Mouse (Mus musculus): ENCODE measurements at regions not wholly inside any gene's neighbourhood (a gene's known extent, or its start where the extent isn't known, plus 50 kb on each side); places are given as distances from the start of the nearest gene placed in this dataset.

DNA sequence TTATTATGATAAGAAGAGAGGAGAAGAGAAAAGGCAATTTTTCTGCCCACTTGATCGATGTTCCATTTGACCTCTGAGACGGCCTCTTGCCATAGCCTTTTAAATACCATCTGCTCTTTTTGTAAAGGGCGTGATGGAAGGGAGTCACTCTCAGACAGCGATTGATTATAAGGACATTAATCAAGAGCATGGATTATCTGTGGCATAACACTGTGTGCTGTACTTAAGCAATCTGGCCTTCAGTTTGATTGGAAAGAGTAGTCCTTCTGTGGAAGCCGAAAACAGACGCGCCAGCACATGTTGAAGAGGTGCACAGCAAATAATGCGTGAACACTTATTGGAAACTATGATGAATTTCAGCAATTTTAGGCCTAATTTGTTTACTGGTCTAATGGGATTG, 685.4 kb upstream of the Robo1 start:
- DNase-seq (ENCODE audit: low read depth), result no peak

- peak; percentile 5 for DNase-seq (ENCODE audit: low read depth)
Measured at GRCm38 (mm10) chr16:71640361-71640760, 667.7 kb upstream of the Robo1 start.

DNA sequence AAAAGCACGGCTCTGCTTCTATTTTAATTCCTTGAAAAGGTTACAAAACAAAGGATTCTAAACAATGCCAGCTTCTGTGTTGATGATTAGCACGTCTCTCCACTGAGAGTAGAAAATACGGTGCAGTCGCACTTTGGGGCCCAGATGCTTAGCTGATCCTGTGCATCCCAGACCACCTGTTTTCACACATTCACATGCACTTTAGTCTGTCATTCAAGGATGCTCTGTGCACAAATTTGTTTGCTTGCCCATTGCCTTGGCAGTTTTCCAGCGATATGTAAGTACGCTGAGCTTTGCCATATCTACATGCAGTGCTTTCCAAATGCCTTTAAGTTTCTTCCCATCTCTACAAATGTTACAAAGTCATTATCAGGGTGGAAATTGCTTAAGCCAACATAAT, 664.9 kb upstream of the Robo1 start:
- DNase-seq (ENCODE audit: low read depth), result no peak

- no peak for DNase-seq (ENCODE audit: low read depth)
Measured at GRCm38 (mm10) chr16:71678075-71678701, 629.9 kb upstream of the Robo1 start.

- no peak for DNase-seq (ENCODE audit: low read depth)
Measured at GRCm38 (mm10) chr16:71693464-71693863, 614.6 kb upstream of the Robo1 start.

DNA sequence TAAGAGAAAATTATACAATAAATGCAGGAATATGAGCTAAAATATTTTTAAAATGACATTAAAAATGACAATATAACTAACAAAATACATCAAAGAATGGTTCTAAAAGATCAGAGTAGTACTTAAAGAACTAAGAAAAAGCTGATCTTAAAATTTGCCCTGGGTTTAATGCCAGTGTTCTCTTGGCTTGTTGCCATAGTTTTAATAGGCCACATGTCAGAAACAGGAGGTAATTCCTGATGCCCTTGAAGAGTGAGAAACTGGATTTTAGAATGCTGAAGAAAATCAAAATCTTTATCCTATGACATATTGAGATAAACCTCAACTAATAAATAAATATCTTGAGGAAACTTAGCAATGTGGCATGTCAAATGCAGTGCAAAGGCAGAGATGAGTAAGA, 602.3 kb upstream of the Robo1 start:
- no peak for DNase-seq (ENCODE audit: low read depth)

GRCm38 (mm10) chr16:71709684-71710083, 598.4 kb upstream of the Robo1 start:
- DNase-seq (ENCODE audit: low read depth), result no peak

DNA sequence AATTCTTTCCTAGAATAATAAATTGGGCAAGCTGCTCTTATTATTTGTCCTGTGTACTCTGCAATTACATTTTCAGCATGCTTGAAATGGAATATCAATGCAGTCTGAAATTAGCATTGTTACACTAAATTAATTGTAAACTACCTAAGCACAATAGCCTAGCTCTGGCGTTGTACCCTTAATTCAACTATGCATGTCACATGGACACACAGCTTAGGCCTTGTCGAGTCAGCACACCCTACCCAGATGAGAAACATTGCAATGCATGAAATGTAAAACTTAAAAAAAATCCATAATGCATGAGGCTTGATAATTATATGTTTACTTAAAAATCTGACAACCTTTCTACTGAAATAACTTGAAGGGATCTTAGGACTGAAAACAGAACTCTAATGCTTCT, 596.2 kb upstream of the Robo1 start:
- no peak for DNase-seq (ENCODE audit: low read depth)

DNA sequence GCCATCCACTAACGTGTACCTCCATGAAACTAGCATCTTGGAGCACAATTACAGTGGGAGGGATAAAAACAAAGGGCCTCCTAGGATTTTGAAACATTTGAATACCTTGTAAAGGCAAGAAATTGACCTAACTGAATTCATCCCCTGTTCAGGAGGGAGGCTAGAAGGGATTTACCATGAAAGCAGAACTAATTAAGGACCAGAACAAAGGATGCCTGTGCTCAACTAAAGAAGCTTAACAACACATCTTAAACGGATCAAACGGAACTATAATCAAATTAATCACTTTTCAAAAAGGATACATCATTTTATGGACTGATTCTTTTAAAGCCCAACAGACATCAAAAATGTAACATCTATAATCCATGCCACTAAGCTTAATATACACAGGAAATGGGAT, 590.9 kb upstream of the Robo1 start:
- no peak for DNase-seq (ENCODE audit: low read depth)

DNA sequence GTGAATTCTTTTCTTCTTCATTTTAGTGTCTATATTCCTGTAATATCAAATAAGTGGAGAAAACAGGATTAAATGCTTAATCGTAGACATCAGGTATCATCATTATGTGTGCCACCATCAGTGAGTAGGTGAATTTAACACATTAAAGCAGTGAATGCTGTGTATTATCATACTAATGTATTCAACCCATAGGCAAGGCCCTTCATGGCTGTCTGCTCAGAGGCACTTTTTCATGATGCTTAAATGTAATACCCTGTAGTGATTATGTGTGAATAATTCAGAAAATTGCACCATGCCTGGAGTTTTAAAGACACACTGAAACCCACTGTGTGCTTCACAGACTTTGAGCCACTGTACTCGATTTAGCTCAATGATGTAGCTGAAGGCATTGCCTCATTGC, 583.2 kb upstream of the Robo1 start:
- DNase-seq (ENCODE audit: low read depth), result no peak

GRCm38 (mm10) chr16:71737941-71738340, 570.2 kb upstream of the Robo1 start:
- DNase-seq (ENCODE audit: low read depth), result no peak

- DNase-seq (ENCODE audit: low read depth), result no peak
Measured at GRCm38 (mm10) chr16:71739104-71739503, 569.0 kb upstream of the Robo1 start.

DNA sequence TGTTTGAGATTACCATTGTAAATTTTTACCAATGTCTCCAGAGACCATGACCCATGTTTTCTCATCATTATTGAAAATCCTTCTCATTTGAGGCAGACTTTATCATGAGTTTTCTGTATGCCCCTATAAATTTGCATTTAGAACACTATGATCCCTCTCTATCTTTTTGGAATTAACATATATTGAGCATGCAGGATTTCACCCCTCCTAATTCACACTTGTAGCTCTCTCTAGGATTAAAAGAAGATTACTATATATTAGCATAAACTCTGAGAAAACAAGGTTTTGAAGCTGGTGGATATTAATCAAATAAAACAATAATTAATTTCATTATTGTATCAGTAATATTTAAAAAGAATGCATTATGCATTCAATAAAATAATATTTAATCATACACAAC, 527.2 kb upstream of the Robo1 start:
- no peak for DNase-seq (ENCODE audit: low read depth)

DNA sequence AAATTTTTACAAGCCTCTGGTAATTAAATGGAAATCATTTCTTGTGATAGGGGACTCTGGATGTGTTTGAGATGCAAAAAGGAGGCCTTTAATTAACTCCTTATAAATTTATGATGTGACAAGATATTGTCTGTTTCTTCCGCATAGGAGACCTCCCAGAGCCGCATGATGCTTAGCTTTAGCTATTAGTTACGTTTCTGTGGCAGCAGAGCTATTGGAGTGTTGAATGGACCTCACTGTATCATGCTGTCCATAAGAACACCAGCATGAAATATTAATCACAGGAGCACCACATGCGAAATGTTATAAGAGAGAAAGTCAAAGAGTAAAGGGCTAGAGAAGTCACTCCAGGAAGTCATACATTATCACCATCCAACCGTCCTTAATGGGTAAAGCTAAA, 495.3 kb upstream of the Robo1 start:
- DNase-seq (ENCODE audit: low read depth), result no peak

DNA sequence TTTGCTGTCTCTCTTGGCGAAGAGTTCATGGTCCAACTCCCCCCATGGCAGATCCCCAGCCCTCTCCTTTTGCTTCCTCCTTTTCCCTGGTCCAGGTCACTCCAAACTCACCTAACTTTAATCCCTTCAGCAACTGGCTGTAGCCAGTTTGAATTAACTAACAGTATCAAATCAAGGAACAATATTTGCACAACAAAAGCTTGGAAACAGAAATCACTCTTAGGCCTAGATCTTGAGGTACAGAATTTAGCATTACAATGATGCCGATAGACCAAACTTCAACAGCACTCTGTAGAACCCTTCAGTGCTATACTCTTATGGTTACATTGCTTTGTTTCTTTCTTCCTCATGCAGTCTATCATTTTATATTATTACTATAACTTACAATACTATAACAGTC, 472.8 kb upstream of the Robo1 start:
- no peak for DNase-seq (ENCODE audit: low read depth)

DNA sequence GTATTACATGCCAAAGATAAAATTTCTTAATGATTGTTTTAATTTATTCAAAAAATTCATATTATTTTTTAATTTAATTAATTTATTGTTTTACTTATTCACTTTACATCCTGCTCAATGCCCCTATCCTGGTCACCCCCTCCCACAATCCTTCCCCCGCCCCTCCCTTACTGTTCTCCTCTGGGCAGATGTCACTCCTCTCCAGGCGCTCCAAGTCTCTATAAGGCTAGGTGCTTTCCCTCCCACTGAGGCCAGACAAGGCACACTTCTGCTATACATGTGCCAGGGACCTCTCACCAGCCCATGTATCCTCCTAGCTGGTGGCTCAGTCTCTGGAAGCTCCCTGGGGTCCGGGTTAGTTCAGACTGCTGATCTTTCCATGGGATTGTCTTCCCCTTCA, 458.0 kb upstream of the Robo1 start:
- DNase-seq (ENCODE audit: low read depth), result no peak

- no peak for DNase-seq (ENCODE audit: low read depth)
Measured at GRCm38 (mm10) chr16:71851590-71852190, 456.4 kb upstream of the Robo1 start.

DNA sequence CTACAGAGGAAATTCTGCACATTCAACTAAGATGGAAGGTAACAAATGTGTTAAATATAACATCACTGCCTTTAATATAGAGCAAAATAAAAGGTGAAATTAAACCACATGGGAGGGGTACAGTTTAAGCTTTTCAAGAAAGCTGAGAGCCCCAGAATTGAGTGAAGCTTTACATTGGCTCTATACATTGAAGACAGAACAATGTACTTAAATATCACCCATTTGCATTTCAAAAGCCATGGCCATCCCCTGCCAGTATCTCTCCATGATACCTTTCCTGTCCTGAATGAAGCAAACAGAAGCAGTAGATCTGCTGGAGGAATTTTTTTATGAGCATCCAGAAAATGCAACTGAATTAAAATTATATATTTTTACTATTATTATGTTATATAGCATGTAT, 450.2 kb upstream of the Robo1 start:
- DNase-seq (ENCODE audit: low read depth), result no peak

GRCm38 (mm10) chr16:71860205-71860604, 447.9 kb upstream of the Robo1 start:
- no peak for DNase-seq (ENCODE audit: low read depth)

GRCm38 (mm10) chr16:71885701-71886100, 422.4 kb upstream of the Robo1 start:
- no peak for DNase-seq (ENCODE audit: low read depth)

DNA sequence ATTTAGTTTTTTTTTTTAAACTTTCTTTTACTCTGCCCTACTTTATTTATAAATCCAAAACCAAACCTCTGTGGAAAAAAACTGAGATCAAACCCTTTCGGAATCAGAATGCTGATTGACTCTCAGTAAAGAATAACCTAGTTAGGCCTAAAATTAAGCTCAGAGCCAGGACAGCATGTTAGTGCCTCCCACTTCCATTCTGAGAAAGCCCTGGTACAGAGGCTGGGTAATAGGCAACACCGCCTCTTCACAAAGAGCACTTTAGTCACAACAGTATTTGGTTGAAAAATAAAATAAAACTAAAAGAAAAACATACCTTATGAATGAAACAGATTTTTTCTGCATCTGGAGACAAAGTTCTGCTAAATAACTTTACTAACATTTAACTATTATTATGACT, 418.4 kb upstream of the Robo1 start:
- no peak for DNase-seq (ENCODE audit: low read depth)

- DNase-seq (ENCODE audit: low read depth), result no peak
Measured at GRCm38 (mm10) chr16:71923111-71923510, 385.0 kb upstream of the Robo1 start.

GRCm38 (mm10) chr16:71944165-71944564, 363.9 kb upstream of the Robo1 start:
- no peak for DNase-seq (ENCODE audit: low read depth)

GRCm38 (mm10) chr16:71944846-71945245, 363.3 kb upstream of the Robo1 start:
- no peak for DNase-seq (ENCODE audit: low read depth)

All from 416B (cell line).